Mouse (Mus musculus): ENCODE results near the gene Sfrp4.

The Sfrp4 gene

DNA sequence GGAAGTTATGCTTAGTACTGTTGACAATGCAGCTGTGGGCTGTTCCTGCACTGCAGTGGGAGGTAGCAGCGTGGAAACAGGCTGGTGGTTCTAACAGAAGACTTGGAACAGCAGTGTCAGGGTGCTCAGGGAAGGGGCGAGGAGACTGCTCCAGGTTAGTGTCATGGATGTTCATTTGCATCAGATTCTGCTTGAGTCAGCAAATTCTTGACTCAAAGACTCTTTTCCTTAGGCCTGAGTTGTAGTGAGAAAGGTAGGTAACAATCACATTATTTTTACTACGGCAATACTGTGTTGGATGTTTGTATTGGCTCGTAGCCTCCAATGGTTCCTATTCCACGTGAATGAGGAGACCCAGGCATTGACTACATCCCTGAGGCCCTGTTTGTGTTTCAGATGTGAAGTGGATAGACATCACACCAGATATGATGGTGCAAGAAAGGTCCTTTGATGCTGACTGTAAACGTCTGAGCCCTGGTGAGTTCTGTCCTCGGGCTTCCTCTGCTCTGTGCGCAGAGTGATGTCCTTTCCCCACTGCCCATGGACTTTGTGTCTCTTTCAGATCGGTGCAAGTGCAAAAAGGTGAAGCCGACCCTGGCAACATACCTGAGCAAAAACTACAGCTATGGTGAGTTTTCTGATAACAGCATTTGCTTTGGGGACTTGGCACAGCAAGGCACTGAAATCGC is 1.9 kb downstream of the Sfrp4 start:
- in situ Hi-C loops (cut with MboI; ENCODE audit: low pct_unique_long_range_greater_than_20kb in 1 of 2, low sequenced_read_pairs in 2 of 2, unreplicated experiment in 1 of 2), result loop anchor here (10.0 to 25.0 kb wide), 2 partner anchors 100 to 462 kb away; no protein-coding TSS in a partner anchor

- in situ Hi-C loops (cut with MboI; ENCODE audit: low pct_unique_long_range_greater_than_20kb in 1 of 2, low sequenced_read_pairs in 2 of 2, unreplicated experiment in 1 of 2), result loop anchor here (10.0 to 25.0 kb wide), 2 partner anchors 102 to 464 kb away; no protein-coding TSS in a partner anchor
These were observed 3.6 kb downstream of the Sfrp4 start for GRCm38 (mm10) chr13:19626473-19626872.

GRCm38 (mm10) chr13:19630768-19631709 is 8.1 kb downstream of the Sfrp4 start:
- in situ Hi-C loops (cut with MboI; ENCODE audit: low pct_unique_long_range_greater_than_20kb in 1 of 2, low sequenced_read_pairs in 2 of 2, unreplicated experiment in 1 of 2), result loop anchor here (10.0 to 25.0 kb wide), 4 partner anchors 166 to 469 kb away; no protein-coding TSS in a partner anchor

GRCm38 (mm10) chr13:19636131-19636530 is 13.2 kb downstream of the Sfrp4 start:
- in situ Hi-C loops (cut with MboI; ENCODE audit: low pct_unique_long_range_greater_than_20kb in 1 of 2, low sequenced_read_pairs in 2 of 2, unreplicated experiment in 1 of 2), result loop anchor here (10.0 to 25.0 kb wide), 4 partner anchors 171 to 474 kb away; no protein-coding TSS in a partner anchor

DNA sequence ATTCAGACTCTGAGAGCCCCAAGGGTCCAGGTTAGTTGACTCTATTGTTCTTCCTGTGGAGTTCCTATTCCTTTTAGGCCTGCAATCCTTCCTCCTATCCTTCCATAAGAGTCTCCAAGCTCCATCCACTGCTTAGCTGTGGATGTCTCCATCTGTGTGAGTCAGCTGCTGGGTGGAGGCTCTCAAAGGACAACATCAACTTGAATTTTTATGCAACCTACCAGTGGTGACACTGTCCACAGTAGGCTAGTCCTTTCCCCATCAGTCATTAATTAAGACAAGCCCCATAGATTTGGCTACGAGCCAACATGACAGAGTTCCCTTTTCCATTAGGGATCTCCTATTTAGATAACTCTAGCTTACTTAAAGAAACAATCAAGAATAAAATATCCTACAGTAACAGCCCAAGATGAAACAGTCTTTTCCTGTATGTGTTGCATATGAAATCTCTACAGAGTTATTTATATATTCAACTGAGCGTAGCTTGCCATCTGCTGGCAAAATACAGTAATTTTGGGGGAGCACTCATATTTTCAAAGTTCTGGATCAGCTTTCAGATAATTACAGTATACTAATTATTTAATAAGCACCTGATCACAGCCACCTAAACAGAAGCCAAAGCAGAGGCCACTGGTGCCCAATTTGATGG is 17.4 kb downstream of the Sfrp4 start:
- in situ Hi-C loops (cut with MboI; ENCODE audit: low pct_unique_long_range_greater_than_20kb in 1 of 2, low sequenced_read_pairs in 2 of 2, unreplicated experiment in 1 of 2), result loop anchor here in 1 of 2 experiments (25.0 kb wide), 1 partner anchor 478 kb away; no protein-coding TSS in a partner anchor

- in situ Hi-C loops (cut with MboI; ENCODE audit: low pct_unique_long_range_greater_than_20kb in 1 of 2, low sequenced_read_pairs in 2 of 2, unreplicated experiment in 1 of 2), result loop anchor here in 1 of 2 experiments (25.0 kb wide), 1 partner anchor 481 kb away; no protein-coding TSS in a partner anchor
These were observed 20.6 kb downstream of the Sfrp4 start for GRCm38 (mm10) chr13:19643519-19643918.

- in situ Hi-C loops (cut with MboI; ENCODE audit: low pct_unique_long_range_greater_than_20kb in 1 of 2, low sequenced_read_pairs in 2 of 2, unreplicated experiment in 1 of 2), result loop anchor here in 1 of 2 experiments (25.0 kb wide), 1 partner anchor 482 kb away; no protein-coding TSS in a partner anchor
These were observed 21.3 kb downstream of the Sfrp4 start for GRCm38 (mm10) chr13:19644225-19644624.

DNA sequence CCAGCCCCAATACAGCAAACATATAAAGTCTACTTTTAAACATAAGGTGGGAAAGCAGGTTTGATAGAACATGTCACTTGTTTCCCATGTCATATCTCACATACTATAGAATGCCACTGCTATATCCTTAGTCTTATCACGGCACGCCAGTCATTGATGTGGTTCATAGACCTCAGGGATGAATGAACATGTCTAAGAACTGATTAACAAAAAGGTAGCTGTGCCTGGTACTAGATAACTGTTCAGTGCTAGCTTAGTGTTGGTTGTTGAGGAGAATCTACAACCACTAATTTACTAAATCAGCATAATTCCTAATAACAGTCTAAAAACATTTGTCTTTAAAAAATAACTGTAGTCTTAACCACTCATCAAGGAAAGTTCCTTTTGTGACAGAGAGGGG is 26.9 kb downstream of the Sfrp4 start:
- in situ Hi-C loops (cut with MboI; ENCODE audit: low pct_unique_long_range_greater_than_20kb in 1 of 2, low sequenced_read_pairs in 2 of 2, unreplicated experiment in 1 of 2), result loop anchor here in 1 of 2 experiments (25.0 kb wide), 1 partner anchor 488 kb away; no protein-coding TSS in a partner anchor

GRCm38 (mm10) chr13:19652405-19652804 is 29.5 kb downstream of the Sfrp4 start:
- in situ Hi-C loops (cut with MboI; ENCODE audit: low pct_unique_long_range_greater_than_20kb in 1 of 2, low sequenced_read_pairs in 2 of 2, unreplicated experiment in 1 of 2), result no loop called here

GRCm38 (mm10) chr13:19668355-19669140 is 45.6 kb downstream of the Sfrp4 start:
- in situ Hi-C loops (cut with MboI; ENCODE audit: low pct_unique_long_range_greater_than_20kb in 1 of 2, low sequenced_read_pairs in 2 of 2, unreplicated experiment in 1 of 2), result no loop called here

DNA sequence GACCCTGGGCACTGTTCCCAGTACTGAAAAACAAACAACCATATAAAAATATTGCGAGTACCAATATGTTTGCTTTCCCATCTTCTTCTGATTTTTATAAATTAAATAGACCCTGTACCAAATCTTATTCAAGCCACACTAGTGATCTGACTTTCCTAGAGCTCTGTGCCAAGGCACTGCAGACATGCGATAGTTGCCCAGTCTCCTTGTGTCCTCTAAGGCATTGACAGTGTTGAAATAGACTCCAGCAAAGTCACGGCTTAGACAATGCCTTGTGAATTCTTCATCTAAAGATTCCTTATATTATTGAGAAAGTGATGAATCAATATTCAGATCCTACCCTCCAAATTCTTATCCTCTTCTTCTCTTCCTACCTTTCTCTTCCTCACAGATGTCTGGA is 51.1 kb downstream of the Sfrp4 start:
- in situ Hi-C loops (cut with MboI; ENCODE audit: low pct_unique_long_range_greater_than_20kb in 1 of 2, low sequenced_read_pairs in 2 of 2, unreplicated experiment in 1 of 2), result no loop called here

- in situ Hi-C loops (cut with MboI; ENCODE audit: low pct_unique_long_range_greater_than_20kb in 1 of 2, low sequenced_read_pairs in 2 of 2, unreplicated experiment in 1 of 2), result no loop called here
These were observed 51.7 kb downstream of the Sfrp4 start for GRCm38 (mm10) chr13:19674601-19675000.

Data from mouse embryonic stem cell (cell line).